Mouse (Mus musculus): ENCODE data around the gene Plekha6. TPM values are rescaled to one million over a fixed set of nuclear protein-coding genes. Genes with fewer than 3 reads are reported as not detected.
"Not testable (repeated sequence)": the region's sequence is repeated elsewhere in the genome, so short reads cannot be mapped to it uniquely, and the experiment has no call there.

The Plekha6 gene
- polyA plus RNA-seq, 1 experiment from 2014 or later = 28.5 TPM

DNA sequence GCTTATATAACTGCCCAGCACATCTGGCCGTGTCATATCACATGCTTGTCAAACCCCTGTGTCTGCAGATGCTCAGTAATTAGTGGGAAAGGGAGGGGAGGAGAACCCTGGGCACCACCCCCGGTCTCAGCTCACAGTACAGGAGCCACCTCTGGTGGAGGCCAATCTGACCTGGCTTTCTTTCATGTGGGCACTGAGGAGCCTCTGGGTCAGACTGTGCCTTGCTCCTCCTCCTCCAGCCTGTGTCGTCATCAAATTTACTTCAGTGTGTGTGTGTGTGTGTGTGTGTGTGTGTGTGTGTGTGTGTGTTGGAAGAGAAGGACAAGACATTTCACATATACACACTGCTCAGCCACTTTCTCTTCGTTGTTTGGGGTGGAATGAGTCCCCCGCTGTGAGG, 159.3 kb downstream of the Plekha6 start:
- no peak overlapping the region for H3K9ac ChIP-seq (replicated peaks)
- H3K36me3 ChIP-seq = no peaks in the 10 kb centered on the region
- H3K27ac ChIP-seq = no peak overlapping the region
- H3K4me2 ChIP-seq (replicated peaks) = no peak overlapping the region
- H3K27me3 ChIP-seq = peaks cover 4% of the 10 kb centered on the region; the same call in 1 of the 2 replicates
- 0 out of 2 replicates have a peak, but pooled peaks have one; percentile 21 for ATAC-seq
- H3K4me3 ChIP-seq (replicated peaks) = no peak overlapping the region
- peaks cover 11% of the 10 kb centered on the region; the same call in 1 of the 2 replicates for H3K4me1 ChIP-seq (replicated peaks)
- 59% methylated on average over 5 of the region's 5 CpGs for WGBS
- H3K9me3 ChIP-seq = no peaks in the 10 kb centered on the region

DNA sequence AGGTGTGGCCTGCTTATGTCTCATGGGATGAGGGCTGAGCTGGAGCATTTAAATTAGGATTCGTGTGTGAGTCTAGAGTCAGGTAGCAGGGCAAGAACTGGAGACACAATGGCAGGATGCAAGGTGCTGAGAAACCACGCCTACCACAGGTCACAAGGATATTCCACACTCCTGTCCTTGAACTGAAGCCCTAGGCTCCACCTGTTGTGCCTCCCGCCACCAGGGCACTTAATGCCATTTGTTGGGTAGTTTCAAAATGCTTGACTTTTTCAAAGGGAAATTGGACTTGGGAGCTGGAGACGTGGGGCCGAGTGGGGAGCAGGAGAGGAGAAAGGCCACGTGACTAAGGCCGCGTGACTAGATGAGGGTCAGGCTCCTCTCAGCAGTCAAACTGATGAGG, 161.9 kb downstream of the Plekha6 start:
- H3K36me3 ChIP-seq = no peaks in the 10 kb centered on the region
- no peak overlapping the region for H3K27ac ChIP-seq
- no peaks in the 10 kb centered on the region for H3K9me3 ChIP-seq
- no peak for ATAC-seq
- H3K4me3 ChIP-seq (replicated peaks) = no peak overlapping the region
- peaks cover 31% of the 10 kb centered on the region for H3K4me1 ChIP-seq (replicated peaks)
- peaks cover 20% of the 10 kb centered on the region; the same call in 1 of the 2 replicates for H3K27me3 ChIP-seq
- 91% methylated on average over 8 of the region's 8 CpGs for WGBS
- H3K9ac ChIP-seq (replicated peaks) = no peak overlapping the region
- H3K4me2 ChIP-seq (replicated peaks) = no peak overlapping the region

DNA sequence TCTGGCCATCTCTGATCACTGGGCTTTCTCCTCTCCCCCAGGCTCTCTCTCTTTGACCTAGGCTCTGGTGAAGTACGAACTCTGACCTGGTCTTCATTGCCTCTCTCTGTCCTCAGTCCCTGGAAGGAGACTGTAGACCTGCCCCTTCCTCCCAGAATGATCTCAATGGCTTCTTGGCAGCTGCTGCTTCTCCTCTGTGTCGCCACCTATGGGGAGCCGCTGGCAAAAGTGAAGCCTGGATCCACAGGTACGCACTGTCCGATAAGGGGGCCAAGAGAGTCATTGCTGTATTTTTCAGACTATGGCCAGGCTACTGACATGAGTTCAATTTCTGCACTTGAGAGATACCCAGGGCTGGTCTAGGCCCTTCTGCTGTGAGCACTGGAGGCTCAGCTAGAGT, 163.1 kb downstream of the Plekha6 start:
- 65% methylated on average over 5 of the region's 5 CpGs for WGBS
- ATAC-seq = no peak
- H3K27ac ChIP-seq = no peak overlapping the region
- H3K27me3 ChIP-seq = peaks cover 20% of the 10 kb centered on the region; the same call in 1 of the 2 replicates
- no peak overlapping the region for H3K9ac ChIP-seq (replicated peaks)
- H3K4me2 ChIP-seq (replicated peaks) = no peak overlapping the region
- no peak overlapping the region for H3K4me3 ChIP-seq (replicated peaks)
- peaks cover 40% of the 10 kb centered on the region for H3K4me1 ChIP-seq (replicated peaks)
- no peaks in the 10 kb centered on the region for H3K36me3 ChIP-seq
- H3K9me3 ChIP-seq = no peaks in the 10 kb centered on the region

DNA sequence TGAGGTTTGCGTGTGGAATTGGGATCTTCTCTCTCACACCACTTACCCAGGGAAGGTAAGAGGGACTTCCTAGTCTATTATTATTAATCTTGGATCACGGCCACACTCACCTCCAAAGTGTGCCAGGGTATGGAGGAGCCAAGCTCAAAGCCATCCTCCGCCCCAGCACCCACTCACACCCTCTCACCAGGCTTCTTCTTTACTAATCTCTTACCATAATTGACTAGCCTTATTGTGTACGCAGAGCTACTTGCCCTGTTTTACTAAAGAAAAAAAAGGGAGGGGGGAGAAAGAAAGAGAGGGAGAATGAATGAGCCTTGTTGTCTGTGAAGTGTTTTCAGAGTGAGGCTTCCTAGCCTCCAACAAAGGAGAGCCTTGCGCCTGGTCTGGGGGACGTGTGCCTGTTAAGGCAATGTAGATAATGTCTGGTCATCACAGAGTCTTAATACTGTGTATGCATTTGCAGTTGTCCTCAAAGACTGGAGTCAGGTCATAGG, 164.3 kb downstream of the Plekha6 start:
- WGBS = 38% methylated on average over 6 of the region's 6 CpGs
- Histone ChIP-seq H3K27me3 (peaks cover 20% of the 10 kb centered on the region; the same call in 1 of the 2 replicates), H3K4me2 (replicated peaks) (no peak overlapping the region), H3K4me1 (replicated peaks) (peaks cover 37% of the 10 kb centered on the region), H3K9me3 (no peaks in the 10 kb centered on the region; the same call in 1 of the 2 replicates), H3K4me3 (replicated peaks) (no peak overlapping the region), H3K27ac (no peak overlapping the region), H3K9ac (replicated peaks) (no peak overlapping the region), H3K36me3 (no peaks in the 10 kb centered on the region)
- no peak for ATAC-seq

DNA sequence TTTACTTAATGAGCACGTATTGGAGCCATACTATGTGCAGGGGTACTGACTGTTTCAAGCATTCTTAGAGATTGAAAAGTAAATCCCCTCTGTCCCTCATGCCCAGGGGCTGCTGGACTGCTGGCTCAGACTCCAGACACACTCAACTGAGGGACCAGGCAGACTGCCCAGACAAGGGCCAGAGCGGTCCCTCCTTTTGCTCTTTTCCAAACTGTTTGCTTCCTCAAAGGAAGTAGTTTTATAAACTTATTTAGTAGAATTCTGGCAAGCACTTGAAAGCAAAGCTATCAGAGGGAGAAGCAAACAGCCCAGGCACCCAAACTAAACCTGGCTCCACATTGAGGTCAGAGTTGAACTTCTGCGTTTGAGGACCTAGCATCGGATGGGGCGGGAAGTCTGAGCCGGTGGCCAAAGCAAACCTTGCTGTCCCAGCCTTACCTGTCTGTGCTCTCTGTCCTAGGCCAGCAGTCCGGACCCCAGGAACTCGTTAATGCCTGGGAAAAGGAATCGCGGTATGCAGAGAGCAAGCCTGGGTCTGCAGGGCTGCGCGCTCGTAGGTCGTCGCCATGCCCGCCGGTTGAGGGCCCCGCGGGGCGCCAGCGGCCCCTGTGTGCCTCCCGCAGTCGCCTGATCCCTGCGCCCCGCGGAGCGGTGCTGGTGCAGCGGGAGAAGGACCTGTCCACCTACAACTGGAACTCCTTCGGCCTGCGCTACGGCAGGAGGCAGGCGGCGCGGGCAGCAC, 165.1 kb downstream of the Plekha6 start:
- Histone ChIP-seq H3K9ac (replicated peaks) (peak overlapping the region; percentile 63; the same call in 1 of the 2 replicates), H3K9me3 (no peaks in the 10 kb centered on the region; the same call in 1 of the 2 replicates), H3K4me3 (replicated peaks) (peak overlapping the region; percentile 33), H3K4me2 (replicated peaks) (peak overlapping the region; percentile 60), H3K36me3 (no peaks in the 10 kb centered on the region), H3K27ac (no peak overlapping the region), H3K4me1 (replicated peaks) (peaks cover 34% of the 10 kb centered on the region), H3K27me3 (peaks cover 20% of the 10 kb centered on the region; the same call in 1 of the 2 replicates)
- peak; percentile 21; the same call in 1 of the 2 replicates for ATAC-seq
- WGBS = 7% methylated on average over 34 of the region's 34 CpGs

DNA sequence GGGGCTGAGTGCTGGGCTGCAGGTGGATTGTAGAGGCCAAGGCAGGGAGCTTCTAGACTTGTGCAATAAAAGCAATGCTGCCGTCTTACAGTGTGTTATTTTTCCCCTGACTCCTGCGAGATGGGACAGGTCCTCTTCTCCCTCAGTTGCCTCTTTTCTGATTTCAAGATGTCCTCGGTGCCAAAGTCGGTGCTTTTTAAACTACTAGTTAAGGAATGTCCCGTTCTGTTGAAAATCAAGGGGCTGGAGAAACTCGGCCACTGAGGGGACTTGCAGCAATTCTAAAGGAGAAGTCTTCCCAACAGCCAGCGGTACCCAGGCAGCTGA, 165.6 kb downstream of the Plekha6 start:
- no peaks in the 10 kb centered on the region for H3K36me3 ChIP-seq
- no peaks in the 10 kb centered on the region; the same call in 1 of the 2 replicates for H3K9me3 ChIP-seq
- peaks cover 20% of the 10 kb centered on the region; the same call in 1 of the 2 replicates for H3K27me3 ChIP-seq
- 21% methylated on average over 7 of the region's 7 CpGs for WGBS
- ATAC-seq = no peak
- peak overlapping the region; percentile 63; the same call in 1 of the 2 replicates for H3K9ac ChIP-seq (replicated peaks)
- peak overlapping the region; percentile 60 for H3K4me2 ChIP-seq (replicated peaks)
- H3K27ac ChIP-seq = no peak overlapping the region
- H3K4me3 ChIP-seq (replicated peaks) = peak overlapping the region; percentile 33
- peaks cover 34% of the 10 kb centered on the region for H3K4me1 ChIP-seq (replicated peaks)

DNA sequence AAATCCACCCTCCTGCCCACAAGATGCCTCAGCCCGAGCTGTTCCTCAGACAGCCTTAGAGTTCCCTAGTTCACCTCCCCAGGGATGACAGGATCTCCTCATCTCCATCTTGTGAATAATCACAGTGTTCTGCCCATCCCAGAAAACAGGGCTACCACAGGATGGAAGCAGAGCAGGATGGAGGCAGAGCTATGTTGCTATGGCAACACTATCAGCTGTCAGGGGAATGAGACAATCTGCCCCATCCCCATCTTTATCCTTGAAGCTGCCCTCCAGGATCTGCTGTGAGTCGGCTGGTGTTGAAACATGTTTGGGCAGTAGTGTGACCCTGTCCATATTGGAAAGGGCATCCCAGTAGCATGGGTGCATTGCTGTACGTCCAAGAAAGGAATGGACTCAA, 167.1 kb downstream of the Plekha6 start:
- Histone ChIP-seq H3K27ac (peak overlapping the region; percentile 65), H3K4me1 (replicated peaks) (peaks cover 34% of the 10 kb centered on the region), H3K4me2 (replicated peaks) (0 out of 2 replicates have a peak overlapping the region, but pooled peaks have one; percentile 7), H3K9ac (replicated peaks) (no peak overlapping the region), H3K4me3 (replicated peaks) (no peak overlapping the region), H3K9me3 (no peaks in the 10 kb centered on the region; the same call in 1 of the 2 replicates), H3K27me3 (peaks cover 16% of the 10 kb centered on the region; the same call in 1 of the 2 replicates), H3K36me3 (no peaks in the 10 kb centered on the region)
- 27% methylated on average over 3 of the region's 3 CpGs for WGBS
- ATAC-seq = peak; percentile 86

DNA sequence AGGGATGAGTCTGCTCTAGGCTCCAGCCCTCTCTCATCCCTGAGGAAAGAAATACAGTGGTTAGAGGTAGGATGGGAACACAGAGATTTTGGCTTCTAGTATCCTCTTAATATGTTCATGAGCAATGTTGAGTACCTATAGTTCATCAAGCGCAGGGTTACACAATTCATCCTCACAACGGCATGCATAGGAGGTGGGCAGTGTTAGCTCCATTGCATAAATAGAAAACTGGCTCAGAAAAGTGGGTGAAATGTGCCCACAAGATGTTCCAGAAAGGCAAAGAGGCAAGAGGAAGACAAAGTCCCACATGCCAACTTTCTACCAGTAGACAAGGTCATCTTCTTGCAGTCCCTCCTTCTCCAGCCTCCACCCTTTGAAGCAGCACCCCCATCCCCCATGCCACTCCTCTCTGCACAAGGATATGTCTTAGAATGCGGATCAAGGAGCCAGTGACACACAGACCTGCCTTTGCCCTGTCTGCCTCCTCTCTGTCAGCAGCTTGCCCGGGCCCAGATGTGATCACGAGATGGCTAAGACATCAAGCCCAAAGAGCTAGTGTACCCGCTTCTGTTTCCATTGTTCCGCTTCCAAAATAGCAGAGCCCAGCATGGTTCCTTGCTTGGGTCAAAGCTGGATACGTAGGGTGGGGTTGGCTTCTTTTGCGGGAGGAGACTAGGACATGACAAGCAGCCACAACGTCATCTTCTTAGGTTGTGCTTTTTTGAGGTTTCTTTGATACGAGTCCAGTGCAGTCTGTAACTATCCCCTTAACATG, 168.8 kb downstream of the Plekha6 start:
- no peaks in the 10 kb centered on the region; the same call in 1 of the 2 replicates for H3K9me3 ChIP-seq
- peaks cover 34% of the 10 kb centered on the region for H3K4me1 ChIP-seq (replicated peaks)
- peaks cover 16% of the 10 kb centered on the region; the same call in 1 of the 2 replicates for H3K27me3 ChIP-seq
- no peak overlapping the region for H3K27ac ChIP-seq
- WGBS = 91% methylated on average over 11 of the region's 11 CpGs
- no peak overlapping the region for H3K9ac ChIP-seq (replicated peaks)
- H3K36me3 ChIP-seq = no peaks in the 10 kb centered on the region
- H3K4me3 ChIP-seq (replicated peaks) = no peak overlapping the region
- ATAC-seq = no peak
- no peak overlapping the region for H3K4me2 ChIP-seq (replicated peaks)

DNA sequence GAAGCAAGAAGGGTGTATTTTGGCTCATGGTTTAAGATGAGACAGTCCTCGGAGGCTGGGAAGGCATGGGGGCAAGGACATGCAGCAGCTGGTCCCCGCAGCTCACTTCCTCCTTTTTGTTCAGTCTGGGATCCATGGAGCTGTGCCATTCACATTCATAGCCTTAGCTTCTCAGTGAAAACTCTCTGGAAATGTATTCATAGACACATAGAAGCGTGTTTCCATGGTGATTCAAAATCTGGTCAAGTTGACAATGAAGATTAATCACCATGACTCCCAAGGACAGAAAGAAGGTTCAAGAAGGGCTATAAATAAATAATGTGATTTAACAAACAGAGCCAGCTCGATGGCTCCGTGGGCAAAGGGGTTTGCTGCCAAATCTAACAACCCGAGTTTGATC, 169.9 kb downstream of the Plekha6 start:
- ATAC-seq = no peak
- 34% methylated on average over 6 of the region's 6 CpGs for WGBS

DNA sequence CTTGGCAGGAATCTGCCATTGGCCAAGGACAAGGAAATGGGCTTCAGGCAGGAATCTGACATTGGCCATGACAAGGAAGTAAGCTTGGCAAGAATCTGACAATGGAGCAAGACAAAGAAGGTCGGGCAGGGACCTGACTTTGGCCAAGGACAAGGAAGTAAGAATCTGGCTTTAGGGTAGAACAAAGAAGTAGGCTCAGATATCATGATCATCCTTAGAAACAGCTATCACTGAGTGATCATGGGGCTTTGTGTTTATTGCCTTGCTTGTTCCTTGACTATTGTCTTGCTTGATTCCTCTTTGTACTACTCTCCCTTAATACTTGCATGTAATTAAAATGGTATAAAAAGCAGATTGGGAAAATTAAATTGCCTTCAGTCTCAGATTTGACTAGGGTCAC, 176.4 kb downstream of the Plekha6 start:
- not testable (repeated sequence) for H3K27ac ChIP-seq; H3K4me3 ChIP-seq (replicated peaks); H3K36me3 ChIP-seq; H3K4me1 ChIP-seq (replicated peaks); H3K4me2 ChIP-seq (replicated peaks); ATAC-seq; H3K27me3 ChIP-seq; H3K9me3 ChIP-seq; H3K9ac ChIP-seq (replicated peaks)
- 55% methylated on average over 1 of the region's 1 CpGs for WGBS

More for the DNA sequence above, 169.9 kb downstream of the Plekha6 start:
- Histone ChIP-seq H3K4me3 (replicated peaks) (no peak overlapping the region), H3K9me3 (no peaks in the 10 kb centered on the region; the same call in 1 of the 2 replicates), H3K9ac (replicated peaks) (no peak overlapping the region), H3K27ac (no peak overlapping the region), H3K4me2 (replicated peaks) (no peak overlapping the region), H3K27me3 (peaks cover 14% of the 10 kb centered on the region; the same call in 1 of the 2 replicates), H3K36me3 (no peaks in the 10 kb centered on the region), H3K4me1 (replicated peaks) (peaks cover 24% of the 10 kb centered on the region)

DNA sequence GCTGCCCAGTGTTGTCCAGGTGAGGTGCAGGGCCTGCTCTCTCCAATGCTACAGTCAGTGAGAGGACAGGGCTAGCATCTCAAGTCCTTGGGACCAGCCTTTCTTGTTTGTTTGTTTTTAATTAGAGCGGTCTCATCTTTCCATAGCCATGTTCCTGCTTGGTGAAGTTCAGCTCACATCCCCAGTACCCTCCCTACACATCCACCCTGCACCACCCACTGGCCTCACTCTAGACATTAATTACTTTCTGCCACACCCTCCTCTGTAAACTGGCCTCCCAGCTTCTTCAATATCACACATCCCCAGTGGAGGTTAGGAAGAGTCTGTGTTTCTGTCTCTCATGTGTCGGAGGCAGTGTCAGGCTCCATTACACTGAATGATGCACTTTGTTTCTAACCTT, 180.3 kb downstream of the Plekha6 start:
- Histone ChIP-seq H3K9me3 (no peaks in the 10 kb centered on the region), H3K4me2 (replicated peaks) (no peak overlapping the region), H3K27ac (no peak overlapping the region), H3K9ac (replicated peaks) (no peak overlapping the region), H3K36me3 (no peaks in the 10 kb centered on the region), H3K4me1 (replicated peaks) (no peaks in the 10 kb centered on the region), H3K27me3 (no peaks in the 10 kb centered on the region), H3K4me3 (replicated peaks) (no peak overlapping the region)
- no peak for ATAC-seq
- WGBS = 94% methylated on average over 2 of the region's 2 CpGs

DNA sequence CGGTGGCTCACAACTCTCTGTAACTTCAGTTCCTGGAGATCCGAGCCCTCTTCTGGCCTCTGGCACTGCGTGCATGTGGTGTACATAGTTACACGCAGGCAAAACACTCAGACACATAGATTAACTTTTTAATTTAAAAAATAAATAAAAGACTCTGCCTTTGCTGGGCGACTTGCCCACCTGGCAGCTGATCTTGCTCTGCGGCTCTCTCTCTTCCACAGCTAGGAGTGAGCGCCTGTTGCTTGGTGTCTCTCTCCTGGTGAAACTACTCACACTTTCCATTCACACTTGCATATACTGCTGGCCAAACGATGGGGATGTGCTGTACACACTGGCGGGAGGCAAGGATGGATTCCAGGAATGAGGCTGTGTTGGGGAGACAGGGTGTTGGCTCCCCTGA, 182.5 kb downstream of the Plekha6 start:
- Histone ChIP-seq H3K36me3 (no peaks in the 10 kb centered on the region), H3K4me3 (replicated peaks) (no peak overlapping the region), H3K9me3 (no peaks in the 10 kb centered on the region), H3K4me1 (replicated peaks) (peaks cover 5% of the 10 kb centered on the region), H3K27me3 (0 out of 2 replicates have a peak, but pooled peaks cover 3% of the 10 kb centered on the region), H3K4me2 (replicated peaks) (no peak overlapping the region), H3K27ac (no peak overlapping the region), H3K9ac (replicated peaks) (no peak overlapping the region)
- 90% methylated on average over 9 of the region's 9 CpGs for WGBS
- ATAC-seq = no peak
